Mouse (Mus musculus): ENCODE results near the gene Azi2.

DNA sequence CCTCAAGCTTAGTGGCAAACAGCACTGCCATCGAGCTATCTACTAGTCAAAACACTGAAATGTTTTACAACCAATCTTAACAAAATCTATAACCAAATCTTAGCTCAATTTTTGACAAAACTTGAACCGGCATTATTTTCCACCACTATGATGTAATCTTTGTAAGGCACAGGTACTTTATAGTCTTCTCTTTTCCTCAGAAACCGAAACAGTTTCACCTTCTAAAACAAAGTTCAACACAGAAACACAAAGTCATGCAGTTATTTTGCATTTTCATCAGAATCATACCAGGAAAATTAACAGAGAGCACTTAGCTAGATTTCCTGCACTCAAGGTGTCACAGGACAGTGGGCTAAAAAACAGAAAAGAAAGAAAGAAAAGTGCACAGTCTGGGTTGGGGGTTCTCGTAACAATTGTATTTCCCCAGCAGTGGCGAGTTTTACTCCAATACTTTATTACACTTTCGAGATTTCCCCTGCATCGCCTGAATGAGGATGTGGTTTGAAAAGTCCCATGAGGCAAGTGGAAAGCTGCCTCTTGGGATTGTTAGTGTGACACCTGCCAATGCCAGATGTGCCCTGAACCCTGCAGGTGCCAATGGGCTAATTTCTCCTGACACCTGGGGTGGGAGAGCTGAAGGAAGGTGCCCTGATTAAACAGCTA lies 69.5 kb downstream of the Azi2 start:
- TF ChIP-seq CTCF (IDR thresholded peaks at IDR 0.05; ENCODE audit: insufficient read depth, low read length) (no peak), POLR2A (IDR thresholded peaks at IDR 0.05; ENCODE audit: borderline replicate concordance, extremely low read depth, low read depth, low read length) (no peak)

All from lung, adult 2 months (tissue).